Mouse (Mus musculus): ENCODE data around the gene Enthd1. TPM values are rescaled to one million over a fixed set of nuclear protein-coding genes. Genes with fewer than 3 reads are reported as not detected.

The Enthd1 gene
- not detected in 2 replicates for polyA plus RNA-seq (2012; ENCODE audit: low replicate concordance)

DNA sequence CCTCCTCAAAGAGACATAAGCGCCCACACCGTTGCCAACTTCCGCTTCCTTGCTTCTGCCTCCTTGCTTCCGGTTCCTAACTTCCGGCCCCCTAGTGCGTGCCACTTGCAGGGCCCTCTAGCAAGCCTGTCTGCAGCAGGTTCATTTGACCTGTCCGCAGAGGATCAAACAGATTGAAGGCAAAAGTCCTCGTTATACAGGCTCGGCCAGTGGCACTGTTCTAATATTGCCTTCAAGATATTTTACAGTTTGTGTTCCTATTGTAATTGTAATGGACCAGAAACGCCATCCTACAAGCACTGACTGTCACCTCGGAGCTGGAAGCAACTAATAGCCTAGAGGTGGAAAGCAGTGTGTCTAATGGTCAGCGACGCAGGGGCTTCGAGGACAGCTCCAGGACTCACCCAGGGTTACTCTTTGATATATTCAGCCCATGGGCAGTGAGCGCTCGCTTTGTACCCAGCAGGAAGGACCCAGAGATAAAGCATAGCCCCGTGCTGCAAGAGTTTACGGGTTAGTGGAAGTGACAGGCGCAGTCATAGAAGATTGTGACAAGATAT is at the start of gene Enthd1:
Gene Enthd1, minus strand, starts transcription at position 51 of the 560 bp plus-strand sequence.

DNA sequence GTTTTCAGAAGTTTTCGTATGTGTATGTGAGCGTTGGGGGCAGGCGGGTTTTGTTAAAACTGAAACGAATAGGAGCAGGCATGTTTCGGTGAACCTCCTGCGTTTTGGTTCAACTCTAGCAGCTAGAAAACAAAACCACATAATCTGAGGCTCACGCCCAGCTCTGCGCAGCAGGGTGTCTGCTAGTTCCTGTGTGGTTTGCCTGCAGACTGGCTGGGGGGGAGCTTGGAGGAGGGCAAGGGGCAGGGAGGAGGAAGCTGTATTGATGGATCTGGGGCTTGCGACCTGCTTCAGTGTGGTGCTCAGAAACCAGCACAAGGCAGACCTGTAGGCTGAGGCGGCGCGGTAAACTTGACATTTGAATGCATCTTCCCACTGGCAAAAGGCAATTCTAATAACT is 7.3 kb upstream of the Enthd1 start, which contains the start of gene Grap2:
Gene Grap2, plus strand, starts transcription at position 304 of the 400 bp plus-strand sequence.

Other genes with a start within 250 kb of the Enthd1 start
- gene Grap2, start 7.4 kb upstream of the Enthd1 start, polyA plus RNA-seq (2012; ENCODE audit: low replicate concordance) = 24.1 and 40.6 TPM in 2 replicates
- 0.09 and 0.33 TPM in 2 replicates for gene Fam83f, start 106.7 kb upstream of the Enthd1 start, polyA plus RNA-seq (2012; ENCODE audit: low replicate concordance)
- 36.6 and 42.8 TPM in 2 replicates for gene Tnrc6b, start 146.2 kb upstream of the Enthd1 start, polyA plus RNA-seq (2012; ENCODE audit: low replicate concordance)